Mouse (Mus musculus): ENCODE data around the gene Nat8f6.

DNA sequence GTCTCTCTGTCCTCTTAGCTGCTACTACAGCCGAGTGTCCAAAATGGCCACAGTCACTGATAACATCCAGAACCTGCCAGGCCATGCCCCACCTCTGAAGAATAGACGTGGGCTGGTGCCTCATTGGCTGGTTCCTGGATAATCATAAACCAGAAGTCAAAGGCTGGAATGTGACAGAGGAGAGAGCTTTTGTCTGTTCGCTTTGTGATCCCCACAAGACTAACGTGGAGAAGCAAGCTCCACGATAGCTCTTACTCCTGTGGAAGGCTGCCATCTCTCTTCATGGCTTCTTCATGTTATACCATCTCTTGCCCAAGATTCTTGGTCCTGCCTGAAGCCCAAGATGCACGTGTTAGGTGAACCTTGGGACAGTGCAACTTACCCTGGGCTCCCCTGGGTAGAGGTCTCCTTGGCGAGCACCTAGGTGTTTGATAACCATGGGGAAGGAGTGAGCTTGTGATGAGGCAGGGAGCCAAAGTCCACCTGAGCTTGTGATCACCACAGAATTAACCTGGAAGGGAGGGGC, 11.1 kb upstream of the Nat8f6 start, which contains the start of gene Nat8:
- no peak for TF ChIP-seq GATA2 (IDR thresholded peaks at IDR 0.05; ENCODE audit: borderline replicate concordance, low read depth, low read length)
- no peak for TF ChIP-seq CTCF (IDR thresholded peaks at IDR 0.05; ENCODE audit: low read depth, low read length)
- no peak for TF ChIP-seq TAL1 (conservative IDR thresholded peaks at IDR 0.05; ENCODE audit: low read depth, low read length)
